Mouse (Mus musculus): Measurements from ENCODE around the gene Zfp827.

DNA sequence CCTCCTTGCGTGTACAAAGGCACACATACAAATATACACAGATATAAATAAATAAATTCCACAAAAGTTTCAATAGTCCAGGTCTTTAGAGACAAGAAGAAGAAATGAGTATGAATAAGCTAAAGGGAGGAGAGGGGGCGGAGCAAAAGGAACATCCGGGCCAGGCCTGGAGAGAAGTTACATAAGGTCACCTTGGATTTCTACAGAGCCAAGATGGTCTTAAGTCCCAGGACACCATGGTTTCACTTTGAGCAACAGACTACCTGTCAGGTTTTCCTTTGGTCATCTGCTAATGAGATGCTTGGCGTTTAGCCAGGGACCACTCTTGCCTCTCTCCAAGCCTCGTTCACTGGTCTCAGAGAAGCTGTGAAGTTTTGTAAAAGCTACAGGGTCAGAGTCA, 13.2 kb upstream of the Zfp827 start:
- TF ChIP-seq CTCF (IDR thresholded peaks at IDR 0.05; ENCODE audit: low read depth, low read length) (no peak), POLR2A (IDR thresholded peaks at IDR 0.05; ENCODE audit: insufficient read depth, low read length) (no peak), EP300 (IDR thresholded peaks at IDR 0.05; ENCODE audit: insufficient read depth, low read depth, low read length) (no peak)
